Mouse (Mus musculus) liver, embryonic 14.5 days (tissue): ENCODE measurements around the gene Pim1.

Experiments
- CTCF ChIP-seq: IDR thresholded peaks from 2 replicates; pipeline ENCODE4 v1.5.1; 2016; ENCODE audit warnings: antibody characterized with exemption, low read depth, control low read depth
- EP300 ChIP-seq: IDR thresholded peaks from 2 replicates; pipeline ENCODE4 v1.6.1; 2016; ENCODE audit warnings: antibody characterized with exemption, low read depth

DNA sequence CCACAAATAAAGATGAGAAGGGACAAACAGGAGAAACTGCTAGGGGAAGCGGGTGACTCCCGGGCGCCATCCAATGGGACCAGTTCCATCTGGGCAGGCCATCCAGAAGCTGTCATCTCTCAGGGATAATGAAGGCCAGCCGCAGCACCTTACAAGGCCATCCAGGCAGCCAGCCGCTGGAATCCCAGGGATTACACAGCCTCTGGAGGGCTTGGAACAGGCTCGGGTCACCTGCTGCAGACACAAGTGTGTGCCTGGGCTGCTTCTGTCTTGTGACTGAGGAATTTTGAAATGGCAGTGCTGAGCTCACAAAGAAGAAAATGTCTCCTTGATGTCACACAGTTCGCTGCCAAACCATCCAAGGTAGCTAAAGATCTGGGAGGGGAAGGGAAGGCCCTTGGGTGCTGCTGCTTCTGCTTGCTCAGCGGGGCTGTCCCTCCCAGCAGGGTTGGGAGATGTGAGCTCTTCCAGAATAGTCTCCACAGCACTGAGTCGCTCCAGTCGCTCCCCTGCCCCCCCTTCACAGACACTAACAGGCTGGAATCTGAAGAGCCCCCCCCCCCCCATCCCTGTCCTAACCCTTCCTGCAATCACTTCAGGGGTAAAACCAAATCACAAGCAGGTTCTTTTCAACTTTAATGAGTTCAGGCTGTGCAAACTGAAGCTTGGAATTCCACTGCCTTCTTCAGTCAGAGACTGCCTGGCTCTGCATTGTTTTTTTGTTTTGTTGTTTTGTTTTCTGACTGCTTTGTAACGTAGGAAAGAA is 32.6 kb upstream of the Pim1 start:
- TF ChIP-seq EP300 (no peak), CTCF (no peak)
